Comparison of ENCODE assay signal across 25 mouse cellular contexts in the genomic region with DNA sequence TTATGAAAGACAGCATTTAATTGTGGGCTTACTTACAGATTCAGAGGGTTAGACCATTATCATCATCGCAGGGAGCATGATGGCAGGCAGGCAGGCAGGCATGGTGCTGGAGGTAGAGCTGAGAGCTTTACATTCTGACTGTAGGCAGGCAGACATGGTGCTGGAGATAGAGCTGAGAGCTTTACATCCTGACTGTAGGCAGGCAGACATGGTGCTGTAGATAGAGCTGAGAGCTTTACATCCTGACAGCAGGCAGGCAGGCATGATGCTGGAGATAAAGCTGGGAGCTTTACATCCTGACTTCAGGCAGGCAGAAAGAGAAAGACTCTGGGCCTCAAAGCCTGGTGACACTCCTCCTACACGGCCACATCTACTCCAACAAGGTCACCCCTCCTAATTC.
"Had no signal": no experiment of that assay in that cellular context is flagged by ENCODE, and none has a peak within 500 bp of the region (broad histone marks: within the 10 kb centered on the region; RNA-seq: fewer than 3 reads in every experiment).

No protein-coding gene starts in this region.

- H3K9me3 ChIP-seq: heart, embryonic 15.5 days; hindbrain, embryonic 13.5 days; hindbrain, embryonic 15.5 days; intestine, embryonic 15.5 days; limb, embryonic 13.5 days; limb, embryonic 15.5 days had no signal

- H3K4me2 ChIP-seq: heart, embryonic 11.5 days; heart, embryonic 13.5 days; heart, embryonic 15.5 days; hindbrain, embryonic 13.5 days; hindbrain, embryonic 15.5 days; intestine, embryonic 15.5 days; limb, embryonic 13.5 days; limb, embryonic 15.5 days had no signal

- H3K27ac ChIP-seq: heart, adult 2 months; heart, embryonic 13.5 days; heart, embryonic 15.5 days; hindbrain, embryonic 13.5 days; hindbrain, embryonic 15.5 days; intestine, embryonic 15.5 days; kidney, postnatal 0 days; limb, embryonic 13.5 days; limb, embryonic 15.5 days had no signal

- H3K4me3 ChIP-seq: heart, adult 2 months; heart, embryonic 13.5 days; heart, embryonic 15.5 days; hindbrain, embryonic 13.5 days; hindbrain, embryonic 15.5 days; intestine, embryonic 15.5 days; limb, embryonic 13.5 days; limb, embryonic 15.5 days had no signal

- H3K27me3 ChIP-seq: heart, embryonic 13.5 days; heart, embryonic 15.5 days; hindbrain, embryonic 13.5 days; hindbrain, embryonic 15.5 days; intestine, embryonic 15.5 days; limb, embryonic 13.5 days; limb, embryonic 15.5 days had no signal

- H3K36me3 ChIP-seq: heart, embryonic 13.5 days; heart, embryonic 15.5 days; hindbrain, embryonic 13.5 days; hindbrain, embryonic 15.5 days; intestine, embryonic 15.5 days; limb, embryonic 13.5 days; limb, embryonic 15.5 days had no signal

- H3K4me1 ChIP-seq: heart, embryonic 13.5 days; heart, embryonic 15.5 days; hindbrain, embryonic 13.5 days; hindbrain, embryonic 15.5 days; intestine, embryonic 15.5 days; limb, embryonic 13.5 days; limb, embryonic 15.5 days had no signal

- DNase-seq: forebrain, postnatal 0 days; gastrocnemius, postnatal 14 days; gastrocnemius, postnatal 36 days; heart, adult 11 months; heart, adult 2 months; heart, postnatal 14 days; heart, postnatal 36 days; kidney, adult 18-20 months; kidney, adult 8-10 months; kidney, postnatal 14 days; kidney, postnatal 36 days; layer of hippocampus, adult 9-11 months; layer of hippocampus, postnatal 36 days; left cerebral cortex, postnatal 4 days had no signal

- H3K9ac ChIP-seq: forebrain, postnatal 0 days; heart, embryonic 13.5 days; heart, embryonic 15.5 days; hindbrain, embryonic 13.5 days; hindbrain, embryonic 15.5 days; intestine, embryonic 15.5 days; limb, embryonic 13.5 days; limb, embryonic 15.5 days had no signal

- ATAC-seq: forebrain, postnatal 0 days; inflammation-experienced regulatory T-cells, adult 6 months; intestine, embryonic 15.5 days; intestine, postnatal 0 days had no signal
